Mouse (Mus musculus) ovary, adult 18-20 months (tissue): Measurements from ENCODE around the gene Zmiz1.
A peak's percentile ranks its signal among the peaks of the same experiment; 100 is the strongest.

ENCODE experiments used
- DNase-seq: peaks from one replicate; pipeline ENCODE4 v3.0.0; 2022; ENCODE audit warnings: low spot score, mixed read lengths

Gene Zmiz1

GRCm38 (mm10) chr14:25512803-25513202 lies 53.8 kb downstream of the Zmiz1 start:
- no peak for DNase-seq

- no peak for DNase-seq
These were observed 54.5 kb downstream of the Zmiz1 start for GRCm38 (mm10) chr14:25513496-25513895.

GRCm38 (mm10) chr14:25514943-25515512 lies 56.0 kb downstream of the Zmiz1 start:
- peak; percentile 70 for DNase-seq

- peak; percentile 76 for DNase-seq
These were observed 56.9 kb downstream of the Zmiz1 start for GRCm38 (mm10) chr14:25515924-25516323.

- DNase-seq = peak; percentile 49
These were observed 57.9 kb downstream of the Zmiz1 start for GRCm38 (mm10) chr14:25516640-25517591.

GRCm38 (mm10) chr14:25518645-25519044 lies 59.7 kb downstream of the Zmiz1 start:
- no peak for DNase-seq

GRCm38 (mm10) chr14:25519656-25520055 lies 60.7 kb downstream of the Zmiz1 start:
- peak; percentile 50 for DNase-seq

GRCm38 (mm10) chr14:25520589-25520988 lies 61.6 kb downstream of the Zmiz1 start:
- DNase-seq = no peak

- no peak for DNase-seq
These were observed 62.0 kb downstream of the Zmiz1 start for GRCm38 (mm10) chr14:25520991-25521390.

- DNase-seq = no peak
These were observed 62.5 kb downstream of the Zmiz1 start for GRCm38 (mm10) chr14:25521500-25521899.

- no peak for DNase-seq
These were observed 63.4 kb downstream of the Zmiz1 start for GRCm38 (mm10) chr14:25522415-25522814.

GRCm38 (mm10) chr14:25523230-25524110 lies 64.5 kb downstream of the Zmiz1 start:
- DNase-seq = peak; percentile 74

- DNase-seq = no peak
These were observed 65.1 kb downstream of the Zmiz1 start for GRCm38 (mm10) chr14:25524111-25524495.

GRCm38 (mm10) chr14:25524884-25525283 lies 65.9 kb downstream of the Zmiz1 start:
- DNase-seq = no peak

- no peak for DNase-seq
These were observed 66.7 kb downstream of the Zmiz1 start for GRCm38 (mm10) chr14:25525729-25526128.

GRCm38 (mm10) chr14:25526872-25527271 lies 67.9 kb downstream of the Zmiz1 start:
- no peak for DNase-seq

- DNase-seq = peak; percentile 58
These were observed 68.3 kb downstream of the Zmiz1 start for GRCm38 (mm10) chr14:25527321-25527720.

- no peak for DNase-seq
These were observed 71.4 kb downstream of the Zmiz1 start for GRCm38 (mm10) chr14:25530342-25530741.

- DNase-seq = no peak
These were observed 71.8 kb downstream of the Zmiz1 start for GRCm38 (mm10) chr14:25530815-25531214.

GRCm38 (mm10) chr14:25533010-25533409 lies 74.0 kb downstream of the Zmiz1 start:
- DNase-seq = peak; percentile 78

GRCm38 (mm10) chr14:25533631-25534395 lies 74.8 kb downstream of the Zmiz1 start:
- DNase-seq = peak; percentile 33

- DNase-seq = no peak
These were observed 75.4 kb downstream of the Zmiz1 start for GRCm38 (mm10) chr14:25534396-25534769.
